Mouse (Mus musculus): ENCODE measurements around the gene Clnk. TPM values are rescaled to one million over a fixed set of nuclear protein-coding genes. Genes with fewer than 3 reads are reported as not detected.

Clnk gene
- polyA plus RNA-seq, 1 experiment from 2014 or later = 0.31 TPM

Other genes starting within 250 kb of the Clnk start
- 17.5 and 17.6 TPM in 2 replicates for gene Zfp518b, start 192.0 kb downstream of the Clnk start, polyA plus RNA-seq (2015; fragmentation: Nextera tagmentation; extraction: Ambion mirVana)

Measured in limb, embryonic 15.5 days (tissue).